In the genomic region with DNA sequence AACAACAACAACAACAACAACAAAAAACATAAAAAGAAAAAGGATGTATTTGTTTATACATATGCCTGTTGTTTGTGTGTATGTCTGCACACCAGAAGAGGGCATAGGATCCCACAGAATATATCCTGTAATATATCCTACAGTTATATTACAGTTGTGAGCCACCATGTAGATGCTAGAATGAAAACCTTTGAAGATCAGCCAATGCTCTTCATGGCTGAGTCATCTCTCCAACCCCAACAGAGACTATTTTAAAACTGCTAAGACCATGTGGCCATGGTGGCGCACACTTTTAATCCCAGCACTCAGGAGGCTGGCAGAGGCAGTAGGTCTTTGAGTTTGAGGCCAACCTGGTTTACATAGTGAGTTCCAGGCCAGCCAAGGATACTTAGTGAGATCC, we compare ENCODE assay signal across 32 mouse cellular contexts. TPM values are rescaled to one million over a fixed set of nuclear protein-coding genes. Genes with fewer than 3 reads are reported as not detected.
A peak's percentile ranks its signal among the peaks of the same experiment; 100 is the strongest.
DNase-seq lines count a peak whose midpoint lies in the region; ATAC-seq and TF ChIP-seq lines count a peak whose summit lies in the region.
"Had no signal": no experiment of that assay in that cellular context is flagged by ENCODE, and none has a peak within 500 bp of the region (broad histone marks: within the 10 kb centered on the region; RNA-seq: fewer than 3 reads in every experiment).

No protein-coding gene starts in this region.

- ATAC-seq in liver, postnatal 0 days: no peak
- ATAC-seq in liver, embryonic 11.5 days (replicated peaks; ENCODE audit: low FRiP score): no peak
- ATAC-seq in stomach, postnatal 0 days (ENCODE audit: low FRiP score, low TSS enrichment): no peak
- ATAC-seq: forebrain, embryonic 15.5 days had no signal

- no peaks in the 10 kb centered on the region for H3K9me3 ChIP-seq in liver, postnatal 0 days (ENCODE audit: low read length)
- H3K9me3 ChIP-seq in liver, embryonic 11.5 days (ENCODE audit: control insufficient read depth, low read length): no peaks in the 10 kb centered on the region
- no peaks in the 10 kb centered on the region for H3K9me3 ChIP-seq in stomach, postnatal 0 days (ENCODE audit: control insufficient read depth, low read length)
- H3K9me3 ChIP-seq: embryonic facial prominence, embryonic 10.5 days; forebrain, embryonic 15.5 days; hindbrain, embryonic 15.5 days; limb, embryonic 15.5 days; liver, embryonic 15.5 days; neural tube, embryonic 12.5 days had no signal

- H3K9ac ChIP-seq in liver, postnatal 0 days (replicated peaks): no peak overlapping the region
- no peak overlapping the region for H3K9ac ChIP-seq in liver, embryonic 11.5 days (ENCODE audit: low read depth, low read length)
- H3K9ac ChIP-seq in stomach, postnatal 0 days (ENCODE audit: low read length): no peak overlapping the region
- H3K9ac ChIP-seq: forebrain, embryonic 15.5 days; hindbrain, embryonic 15.5 days; limb, embryonic 15.5 days; liver, embryonic 15.5 days; neural tube, embryonic 12.5 days had no signal

- DNase-seq in heart, adult 11 months: peak; percentile 66
- no peak for DNase-seq in heart, postnatal 4 days
- DNase-seq in liver, postnatal 0 days: no peak
- DNase-seq in liver, embryonic 11.5 days (ENCODE audit: low spot score): no peak
- no peak for DNase-seq in stomach, postnatal 0 days (ENCODE audit: low spot score)
- DNase-seq in gastrocnemius, postnatal 14 days: no peak
- DNase-seq: adrenal gland, postnatal 36 days; cerebellum, adult 11 months; cerebellum, adult 9-11 months; gastrocnemius, postnatal 25 days; kidney, adult 9 months; kidney, postnatal 36 days; left cerebral cortex, postnatal 4 days; midbrain, embryonic 14.5 days; right cerebral cortex, postnatal 14 days; thymus, postnatal 25 days had no signal

- H3K79me3 ChIP-seq in C2C12 (ENCODE audit: low read depth): no peaks in the 10 kb centered on the region

- H3K4me3 ChIP-seq in liver, postnatal 0 days (ENCODE audit: low read depth, low read length): no peak overlapping the region
- no peak overlapping the region for H3K4me3 ChIP-seq in liver, embryonic 11.5 days (ENCODE audit: low read depth, low read length)
- H3K4me3 ChIP-seq in C2C12 (ENCODE audit: insufficient read depth, poor library complexity, severe bottlenecking): no peak overlapping the region
- no peak overlapping the region for H3K4me3 ChIP-seq in stomach, postnatal 0 days (ENCODE audit: low read depth, low read length)
- H3K4me3 ChIP-seq: embryonic facial prominence, embryonic 10.5 days; forebrain, embryonic 15.5 days; hindbrain, embryonic 15.5 days; limb, embryonic 15.5 days; liver, embryonic 15.5 days; neural tube, embryonic 12.5 days had no signal

- TF ChIP-seq CTCF in liver, postnatal 0 days (IDR thresholded peaks at IDR 0.05; ENCODE audit: low read depth): peak; percentile 34; the same call in 1 of the 2 replicates
- no peak for TF ChIP-seq CTCF in C2C12 (IDR thresholded peaks at IDR 0.05; ENCODE audit: control insufficient read depth, insufficient read depth, insufficient read length)
- TF ChIP-seq CTCF in stomach, postnatal 0 days (IDR thresholded peaks at IDR 0.05; ENCODE audit: low read depth): peak; percentile 42

- no peak overlapping the region for H3K27ac ChIP-seq in liver, postnatal 0 days (ENCODE audit: low read depth)
- no peak overlapping the region for H3K27ac ChIP-seq in liver, embryonic 11.5 days (ENCODE audit: low read depth, low read length)
- no peak overlapping the region for H3K27ac ChIP-seq in stomach, postnatal 0 days (replicated peaks)
- H3K27ac ChIP-seq: embryonic facial prominence, embryonic 10.5 days; forebrain, embryonic 15.5 days; hindbrain, embryonic 15.5 days; limb, embryonic 15.5 days; liver, embryonic 15.5 days; neural tube, embryonic 12.5 days had no signal

- no peak overlapping the region for H3K4me2 ChIP-seq in liver, postnatal 0 days (ENCODE audit: low read depth, low read length)
- no peak overlapping the region for H3K4me2 ChIP-seq in liver, embryonic 11.5 days
- no peak overlapping the region for H3K4me2 ChIP-seq in stomach, postnatal 0 days (replicated peaks; ENCODE audit: low read depth)
- H3K4me2 ChIP-seq: forebrain, embryonic 15.5 days; hindbrain, embryonic 15.5 days; limb, embryonic 15.5 days; liver, embryonic 15.5 days; neural tube, embryonic 12.5 days had no signal

- H3ac ChIP-seq in C2C12 (ENCODE audit: control insufficient read depth, insufficient read length, low read depth): no peak overlapping the region

- H3K27me3 ChIP-seq in liver, postnatal 0 days (ENCODE audit: insufficient read depth, low read length): no peaks in the 10 kb centered on the region
- no peaks in the 10 kb centered on the region for H3K27me3 ChIP-seq in liver, embryonic 11.5 days (replicated peaks; ENCODE audit: control insufficient read depth, insufficient read depth, low read length)
- no peaks in the 10 kb centered on the region for H3K27me3 ChIP-seq in C2C12 (ENCODE audit: control insufficient read depth, insufficient read depth, insufficient read length)
- H3K27me3 ChIP-seq in stomach, postnatal 0 days (ENCODE audit: control insufficient read depth, insufficient read depth, low read length): no peaks in the 10 kb centered on the region
- H3K27me3 ChIP-seq: forebrain, embryonic 15.5 days; hindbrain, embryonic 15.5 days; neural tube, embryonic 12.5 days had no signal

- H3K79me2 ChIP-seq in C2C12 (ENCODE audit: control insufficient read depth, insufficient read depth): no peaks in the 10 kb centered on the region

- WGBS in liver, postnatal 0 days (ENCODE audit: insufficient replicate concordance): 87% methylated on average over 1 of the region's 1 CpGs
- WGBS in liver, embryonic 11.5 days: 93% methylated on average over 1 of the region's 1 CpGs
- WGBS in stomach, postnatal 0 days: 68% methylated on average over 1 of the region's 1 CpGs

- H3K36me3 ChIP-seq in liver, postnatal 0 days (replicated peaks; ENCODE audit: insufficient read depth, low read length): no peaks in the 10 kb centered on the region
- no peaks in the 10 kb centered on the region for H3K36me3 ChIP-seq in liver, embryonic 11.5 days (ENCODE audit: control insufficient read depth, insufficient read depth, low read length)
- no peaks in the 10 kb centered on the region for H3K36me3 ChIP-seq in C2C12 (ENCODE audit: control insufficient read depth, insufficient read depth)
- H3K36me3 ChIP-seq in stomach, postnatal 0 days (ENCODE audit: control insufficient read depth, insufficient read depth, low read length): no peaks in the 10 kb centered on the region
- H3K36me3 ChIP-seq: embryonic facial prominence, embryonic 10.5 days; forebrain, embryonic 15.5 days; hindbrain, embryonic 15.5 days; limb, embryonic 15.5 days; liver, embryonic 15.5 days; neural tube, embryonic 12.5 days had no signal

- H3K4me1 ChIP-seq in liver, postnatal 0 days (ENCODE audit: insufficient read depth): no peaks in the 10 kb centered on the region
- no peaks in the 10 kb centered on the region for H3K4me1 ChIP-seq in liver, embryonic 11.5 days (replicated peaks; ENCODE audit: control insufficient read depth, insufficient read depth, low read length)
- H3K4me1 ChIP-seq in stomach, postnatal 0 days (replicated peaks; ENCODE audit: control insufficient read depth, insufficient read depth): no peaks in the 10 kb centered on the region
- H3K4me1 ChIP-seq: embryonic facial prominence, embryonic 10.5 days; hindbrain, embryonic 15.5 days; limb, embryonic 15.5 days; liver, embryonic 15.5 days; neural tube, embryonic 12.5 days had no signal

- intact Hi-C loops in gastrocnemius, postnatal 14 days (cut with DNase I; ENCODE audit: low total_unique reads): no loop called here

- no peak for TF ChIP-seq EP300 in liver, postnatal 0 days (IDR thresholded peaks at IDR 0.05; ENCODE audit: low read depth)
- TF ChIP-seq EP300 in stomach, postnatal 0 days (optimal IDR thresholded peaks at IDR 0.05): no peak

TF ChIP-seq in C2C12, 6 proteins besides CTCF, POLR2A, EP300 and RAD21:
- TF ChIP-seq MYOG (IDR thresholded peaks at IDR 0.05; ENCODE audit: control insufficient read depth, extremely low read depth, insufficient read length): no peak
- no peak for TF ChIP-seq CEBPB (IDR thresholded peaks at IDR 0.05; ENCODE audit: low read depth)
- TF ChIP-seq MAX (IDR thresholded peaks at IDR 0.05): no peak
- peak; percentile 11 for TF ChIP-seq USF1 (IDR thresholded peaks at IDR 0.05; ENCODE audit: low read depth)
TF ChIP-seq in C2C12: peak in this region for 1.

RNA-seq across cellular contexts. Expression of a gene that starts 19.3 kb away (rescaled TPM):
- total RNA-seq in heart, postnatal 4 days (2021): 10 to 100 TPM; 15.1 to 15.7 TPM
- polyA plus RNA-seq in liver, postnatal 0 days (2015; fragmentation: Nextera tagmentation; extraction: Ambion mirVana): 6.0 and 6.4 TPM in 2 replicates
- polyA plus RNA-seq in liver, embryonic 11.5 days (2014; fragmentation: Nextera tagmentation; extraction: Ambion mirVana): 21.4 and 25.3 TPM in 2 replicates
- polyA plus RNA-seq in C2C12 (2012; fragmentation: generic; extraction: Trizol): 5.3 TPM
- polyA plus RNA-seq in stomach, postnatal 0 days (2015; fragmentation: Nextera tagmentation; extraction: Ambion mirVana): 11.0 and 11.8 TPM in 2 replicates
- 1 to 10 TPM; 6.0 to 7.2 TPM for total RNA-seq in gastrocnemius, postnatal 14 days (2021)

RNA-seq across cellular contexts. Expression of a gene that starts 22.9 kb away (rescaled TPM):
- 10 to 100 TPM; 16.9 to 23.8 TPM for total RNA-seq in heart, postnatal 4 days (2021)
- 35.6 and 42.0 TPM in 2 replicates for polyA plus RNA-seq in liver, postnatal 0 days (2015; fragmentation: Nextera tagmentation; extraction: Ambion mirVana)
- 23.3 and 24.2 TPM in 2 replicates for polyA plus RNA-seq in liver, embryonic 11.5 days (2014; fragmentation: Nextera tagmentation; extraction: Ambion mirVana)
- polyA plus RNA-seq in C2C12 (2012; fragmentation: generic; extraction: Trizol): 6.8 TPM
- polyA plus RNA-seq in stomach, postnatal 0 days (2015; fragmentation: Nextera tagmentation; extraction: Ambion mirVana): 21.1 and 22.7 TPM in 2 replicates
- 1 to 10 TPM; 7.2 to 8.1 TPM for total RNA-seq in gastrocnemius, postnatal 14 days (2021)

RNA-seq across cellular contexts. Expression of a gene that starts 44.1 kb away (rescaled TPM):
- total RNA-seq in heart, postnatal 4 days (2021): not detected
- not detected in 2 replicates for polyA plus RNA-seq in liver, postnatal 0 days (2015; fragmentation: Nextera tagmentation; extraction: Ambion mirVana)
- not detected in 2 replicates for polyA plus RNA-seq in liver, embryonic 11.5 days (2014; fragmentation: Nextera tagmentation; extraction: Ambion mirVana)
- not detected for polyA plus RNA-seq in C2C12 (2012; fragmentation: generic; extraction: Trizol)
- not detected in 2 replicates for polyA plus RNA-seq in stomach, postnatal 0 days (2015; fragmentation: Nextera tagmentation; extraction: Ambion mirVana)
- total RNA-seq in gastrocnemius, postnatal 14 days (2021): not detected
- total RNA-seq: adrenal gland, adult 18-20 months; adrenal gland, postnatal 36 days; gastrocnemius, postnatal 25 days; heart, adult 8-10 months; hematopoietic stem cell, adult 5-6 weeks; left cerebral cortex, adult 18-20 months; left cerebral cortex, postnatal 4 days; megakaryocyte-erythroid progenitor cell, adult 5-6 weeks had no signal
- polyA plus RNA-seq: cortical plate, adult 2 months; embryonic facial prominence, embryonic 10.5 days; forebrain, embryonic 15.5 days; heart, embryonic 16.5 days; hindbrain, embryonic 15.5 days; intestine, embryonic 14.5 days; limb, embryonic 15.5 days; liver, embryonic 15.5 days; midbrain, embryonic 14.5 days; neural tube, embryonic 12.5 days; spleen, adult 2 months had no signal
